Mouse (Mus musculus): ENCODE results near the gene Gpi1. TPM values are rescaled to one million over a fixed set of nuclear protein-coding genes. Genes with fewer than 3 reads are reported as not detected.

Gene Gpi1
- polyA plus RNA-seq (2014; fragmentation: Illumina TruSeq; extraction: RNeasy Lipid Tissue Mini Kit (QIAGEN cat#74804); ENCODE audit: insufficient read depth, low read depth, low replicate concordance): 174 TPM

DNA sequence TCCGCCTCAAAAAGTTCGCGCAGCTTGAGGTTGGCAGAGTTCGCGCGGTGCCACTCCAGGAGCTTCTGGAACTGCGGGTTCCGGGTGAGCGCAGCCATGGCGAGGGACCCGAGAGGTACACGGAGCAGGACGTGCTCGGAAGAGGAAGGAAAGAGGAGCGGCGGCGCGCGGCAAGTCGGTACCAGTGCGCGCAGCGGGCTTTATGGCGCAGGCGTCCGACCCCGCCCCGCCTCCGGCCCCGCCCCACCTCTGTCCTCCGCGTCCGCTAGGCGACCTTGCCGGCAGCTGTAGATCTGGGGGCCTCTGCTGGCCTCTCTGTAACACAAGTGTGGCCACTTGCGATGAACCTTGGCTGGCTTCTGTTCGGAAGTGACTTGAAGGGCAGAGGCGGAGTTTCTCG, at the start of gene Gpi1:
Gpi1 (minus strand) TSS at position 221 of the 400 bp plus-strand sequence.

GRCm38 (mm10) chr7:34250738-34251137, 20.6 kb upstream of the Gpi1 start, which contains the start of gene Gm6096:
Gene Gm6096 (plus strand): TSS chr7:34251038.

DNA sequence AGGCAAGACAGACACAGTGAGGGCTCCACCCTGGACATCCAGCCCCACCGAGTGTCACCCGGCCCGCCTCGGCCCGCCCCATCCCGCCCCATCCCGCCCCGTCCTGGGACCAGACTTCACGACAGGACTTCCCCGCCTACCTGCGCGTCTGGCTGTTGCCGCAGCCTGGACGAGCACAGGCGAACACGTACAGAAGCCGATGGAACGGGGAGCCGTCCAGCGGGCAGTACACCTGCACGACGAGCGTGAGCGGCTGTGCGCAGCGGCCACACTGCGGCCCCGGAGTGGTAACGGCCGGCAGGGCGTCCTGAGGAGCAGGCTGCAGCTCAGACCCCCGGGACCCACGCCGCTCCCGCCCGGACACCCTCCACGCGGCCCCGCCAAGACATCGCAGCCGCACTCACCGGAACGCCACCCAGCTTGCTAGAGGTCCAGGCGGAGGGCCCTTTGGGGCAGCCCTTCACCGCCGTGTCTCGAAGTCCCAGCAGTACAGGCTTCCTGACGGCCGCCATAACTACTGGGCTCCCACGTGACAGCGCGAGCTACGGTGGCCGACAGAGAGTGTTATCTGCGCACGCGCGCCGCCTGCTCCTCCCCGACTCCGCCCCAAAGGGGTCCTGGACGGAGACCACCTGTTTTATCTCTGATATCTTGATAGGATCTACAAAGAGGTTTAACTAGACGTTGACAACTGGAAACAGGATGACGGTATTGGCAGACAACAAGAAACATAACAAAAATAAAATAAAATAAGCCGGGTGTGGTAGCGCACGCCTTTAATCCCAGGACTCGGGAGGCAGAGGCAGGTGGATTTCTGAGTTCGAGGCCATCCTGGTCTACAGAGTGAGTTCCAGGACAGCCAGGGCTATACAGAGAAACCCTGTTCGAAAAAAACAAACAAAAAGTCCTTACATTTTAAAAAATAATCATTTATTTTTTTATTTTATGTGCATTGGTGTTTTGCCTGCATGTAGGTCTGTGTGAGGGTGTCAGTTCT, 33.7 kb downstream of the Gpi1 start, which contains the start of gene Pdcd2l:
Pdcd2l (minus strand) TSS at position 530 of the 997 bp plus-strand sequence.

GRCm38 (mm10) chr7:34169454-34169853, 60.7 kb downstream of the Gpi1 start, which contains the start of gene Uba2:
Gene Uba2 (minus strand): TSS chr7:34169599.

Other genes starting within 250 kb of the Gpi1 start
- gene Scgb2b27, start 216.4 kb downstream of the Gpi1 start, polyA plus RNA-seq (2014; fragmentation: Illumina TruSeq; extraction: RNeasy Lipid Tissue Mini Kit (QIAGEN cat#74804); ENCODE audit: insufficient read depth, low read depth, low replicate concordance): not detected
- gene Scgb1b27, start 208.9 kb downstream of the Gpi1 start, polyA plus RNA-seq (2014; fragmentation: Illumina TruSeq; extraction: RNeasy Lipid Tissue Mini Kit (QIAGEN cat#74804); ENCODE audit: insufficient read depth, low read depth, low replicate concordance): not detected
- gene Scgb1b30, start 134.9 kb downstream of the Gpi1 start, polyA plus RNA-seq (2014; fragmentation: Illumina TruSeq; extraction: RNeasy Lipid Tissue Mini Kit (QIAGEN cat#74804); ENCODE audit: insufficient read depth, low read depth, low replicate concordance): not detected
- gene Wtip, start 97.1 kb downstream of the Gpi1 start, polyA plus RNA-seq (2014; fragmentation: Illumina TruSeq; extraction: RNeasy Lipid Tissue Mini Kit (QIAGEN cat#74804); ENCODE audit: insufficient read depth, low read depth, low replicate concordance): 26.0 TPM
- 51.2 TPM for gene Uba2, start 60.7 kb downstream of the Gpi1 start, polyA plus RNA-seq (2014; fragmentation: Illumina TruSeq; extraction: RNeasy Lipid Tissue Mini Kit (QIAGEN cat#74804); ENCODE audit: insufficient read depth, low read depth, low replicate concordance)
- 17.3 TPM for gene Pdcd2l, start 33.7 kb downstream of the Gpi1 start, polyA plus RNA-seq (2014; fragmentation: Illumina TruSeq; extraction: RNeasy Lipid Tissue Mini Kit (QIAGEN cat#74804); ENCODE audit: insufficient read depth, low read depth, low replicate concordance)
- gene Gm6096, start 20.7 kb upstream of the Gpi1 start, polyA plus RNA-seq (2014; fragmentation: Illumina TruSeq; extraction: RNeasy Lipid Tissue Mini Kit (QIAGEN cat#74804); ENCODE audit: insufficient read depth, low read depth, low replicate concordance): not detected
- 24.0 TPM for gene 4931406P16Rik, start 83.2 kb upstream of the Gpi1 start, polyA plus RNA-seq (2014; fragmentation: Illumina TruSeq; extraction: RNeasy Lipid Tissue Mini Kit (QIAGEN cat#74804); ENCODE audit: insufficient read depth, low read depth, low replicate concordance)
- 61.3 TPM for gene Lsm14a, start 163.0 kb upstream of the Gpi1 start, polyA plus RNA-seq (2014; fragmentation: Illumina TruSeq; extraction: RNeasy Lipid Tissue Mini Kit (QIAGEN cat#74804); ENCODE audit: insufficient read depth, low read depth, low replicate concordance)